In genomic region chr11:6267320-6268254, GRCm38 (mm10) we compare ENCODE assay signal across 8 mouse cellular contexts. TPM values are rescaled to one million over a fixed set of nuclear protein-coding genes. Genes with fewer than 3 reads are reported as not detected.
DNase-seq lines count a peak whose midpoint lies in the region; ATAC-seq and TF ChIP-seq lines count a peak whose summit lies in the region.

Gene Ddx56 (minus strand): TSS chr11:6267772.

- ATAC-seq in forebrain, embryonic 12.5 days (ENCODE audit: low FRiP score) = peak; percentile 98
- peak; percentile 98 for ATAC-seq in heart, postnatal 0 days (ENCODE audit: insufficient read depth, low read depth)
- peak; percentile 99 for ATAC-seq in liver, embryonic 16.5 days (ENCODE audit: low read depth)
- ATAC-seq in neural tube, embryonic 13.5 days (ENCODE audit: low read depth) = peak; percentile 97

- DNase-seq in c-Kit-positive CD71-positive TER-119-positive erythroid progenitor cells, embryonic 14.5 days (ENCODE audit: low spot score) = peak; percentile 93
- DNase-seq in heart, postnatal 0 days (ENCODE audit: low spot score) = peak; percentile 96
- DNase-seq in kidney, postnatal 4 days = peak; percentile 91 to 95

- H3K9me3 ChIP-seq in E14TG2a.4 (ENCODE audit: low read length) = no peaks in the 10 kb centered on the region
- H3K9me3 ChIP-seq in forebrain, embryonic 12.5 days = no peaks in the 10 kb centered on the region
- H3K9me3 ChIP-seq in heart, postnatal 0 days (replicated peaks; ENCODE audit: control insufficient read depth, low read length) = no peaks in the 10 kb centered on the region
- H3K9me3 ChIP-seq in liver, embryonic 16.5 days (replicated peaks; ENCODE audit: control insufficient read depth, low read length) = no peaks in the 10 kb centered on the region
- no peaks in the 10 kb centered on the region for H3K9me3 ChIP-seq in neural tube, embryonic 13.5 days

- peak within 1 kb of the TSS; percentile 99 for H3K4me3 ChIP-seq in E14TG2a.4 (replicated peaks; ENCODE audit: low read length)
- H3K4me3 ChIP-seq in forebrain, embryonic 12.5 days (replicated peaks) = peak within 1 kb of the TSS; percentile 90
- H3K4me3 ChIP-seq in heart, postnatal 0 days (ENCODE audit: low read depth, low read length) = peak within 1 kb of the TSS; percentile 76
- peak within 1 kb of the TSS; percentile 94 for H3K4me3 ChIP-seq in liver, embryonic 16.5 days (ENCODE audit: low read depth, low read length)
- peak within 1 kb of the TSS; percentile 65 for H3K4me3 ChIP-seq in neural tube, embryonic 13.5 days
- H3K4me3 ChIP-seq in testis, adult 2 months (ENCODE audit: control insufficient read depth, low read depth, low read length) = peak within 1 kb of the TSS; percentile 100

- TF ChIP-seq EP300 in heart, postnatal 0 days (IDR thresholded peaks at IDR 0.05; ENCODE audit: low read depth) = no peak

- WGBS in forebrain, embryonic 12.5 days = 2% methylated on average over 50 of the region's 50 CpGs
- 2% methylated on average over 50 of the region's 50 CpGs for WGBS in heart, postnatal 0 days
- 1% methylated on average over 48 of the region's 50 CpGs for WGBS in liver, embryonic 16.5 days (ENCODE audit: insufficient replicate concordance)
- 2% methylated on average over 50 of the region's 50 CpGs for WGBS in neural tube, embryonic 13.5 days

- H3K9ac ChIP-seq in forebrain, embryonic 12.5 days = peak within 1 kb of the TSS; percentile 87
- H3K9ac ChIP-seq in heart, postnatal 0 days (replicated peaks; ENCODE audit: low read depth, low read length) = peak within 1 kb of the TSS; percentile 76
- peak within 1 kb of the TSS; percentile 89 for H3K9ac ChIP-seq in liver, embryonic 16.5 days (ENCODE audit: low read depth, low read length)
- H3K9ac ChIP-seq in neural tube, embryonic 13.5 days = peak within 1 kb of the TSS; percentile 90

- H3K4me2 ChIP-seq in forebrain, embryonic 12.5 days = peak within 1 kb of the TSS; percentile 91
- peak within 1 kb of the TSS; percentile 93 for H3K4me2 ChIP-seq in heart, postnatal 0 days (ENCODE audit: low read depth, low read length)
- peak within 1 kb of the TSS; percentile 76 for H3K4me2 ChIP-seq in liver, embryonic 16.5 days (ENCODE audit: low read depth, low read length)
- peak within 1 kb of the TSS; percentile 94 for H3K4me2 ChIP-seq in neural tube, embryonic 13.5 days

- TF ChIP-seq POLR2A in testis, adult 2 months (IDR thresholded peaks at IDR 0.05; ENCODE audit: control insufficient read depth, low read depth, low read length) = peak; percentile 97

- peaks cover 70% of the 10 kb centered on the region for H3K36me3 ChIP-seq in E14TG2a.4 (ENCODE audit: insufficient read depth, low read length)
- peaks cover 66% of the 10 kb centered on the region for H3K36me3 ChIP-seq in forebrain, embryonic 12.5 days (replicated peaks)
- peaks cover 60% of the 10 kb centered on the region for H3K36me3 ChIP-seq in heart, postnatal 0 days (replicated peaks; ENCODE audit: control insufficient read depth, insufficient read depth, low read length)
- peaks cover 29% of the 10 kb centered on the region for H3K36me3 ChIP-seq in liver, embryonic 16.5 days (ENCODE audit: control insufficient read depth, insufficient read depth)
- H3K36me3 ChIP-seq in neural tube, embryonic 13.5 days = peaks cover 65% of the 10 kb centered on the region
- H3K36me3 ChIP-seq in testis, adult 2 months (ENCODE audit: control insufficient read depth, insufficient read depth, low read length) = peaks cover 4% of the 10 kb centered on the region

- no peak for TF ChIP-seq CTCF in E14TG2a.4 (conservative IDR thresholded peaks at IDR 0.05; ENCODE audit: low read length)
- TF ChIP-seq CTCF in heart, postnatal 0 days (IDR thresholded peaks at IDR 0.05; ENCODE audit: low read depth) = no peak
- no peak for TF ChIP-seq CTCF in testis, adult 2 months (IDR thresholded peaks at IDR 0.05; ENCODE audit: control insufficient read depth, insufficient read depth, insufficient replicate concordance, low read depth, low read length)

- H3K27ac ChIP-seq in forebrain, embryonic 12.5 days = peak within 1 kb of the TSS; percentile 97
- H3K27ac ChIP-seq in heart, postnatal 0 days (ENCODE audit: low read depth) = peak within 1 kb of the TSS; percentile 97
- H3K27ac ChIP-seq in liver, embryonic 16.5 days (ENCODE audit: low read length) = peak within 1 kb of the TSS; percentile 95
- H3K27ac ChIP-seq in neural tube, embryonic 13.5 days (replicated peaks) = peak within 1 kb of the TSS; percentile 96
- peak within 1 kb of the TSS; percentile 86 for H3K27ac ChIP-seq in testis, adult 2 months (ENCODE audit: control insufficient read depth, insufficient read depth, low read depth, low read length)

- H3K4me1 ChIP-seq in E14TG2a.4 (replicated peaks; ENCODE audit: low read depth, low read length) = peaks cover 37% of the 10 kb centered on the region
- peaks cover 21% of the 10 kb centered on the region for H3K4me1 ChIP-seq in forebrain, embryonic 12.5 days
- H3K4me1 ChIP-seq in heart, postnatal 0 days (ENCODE audit: control insufficient read depth, insufficient read depth) = peaks cover 8% of the 10 kb centered on the region
- peaks cover 10% of the 10 kb centered on the region for H3K4me1 ChIP-seq in liver, embryonic 16.5 days (ENCODE audit: control insufficient read depth, low read depth, low read length)
- H3K4me1 ChIP-seq in neural tube, embryonic 13.5 days (replicated peaks) = peaks cover 30% of the 10 kb centered on the region
- peaks cover 5% of the 10 kb centered on the region for H3K4me1 ChIP-seq in testis, adult 2 months (ENCODE audit: control insufficient read depth, insufficient read depth, low read length)

- H3K27me3 ChIP-seq in E14TG2a.4 (ENCODE audit: insufficient read depth, low read length) = no peaks in the 10 kb centered on the region
- no peaks in the 10 kb centered on the region for H3K27me3 ChIP-seq in forebrain, embryonic 12.5 days
- no peaks in the 10 kb centered on the region for H3K27me3 ChIP-seq in heart, postnatal 0 days (ENCODE audit: control insufficient read depth, insufficient read depth, low read length)
- no peaks in the 10 kb centered on the region for H3K27me3 ChIP-seq in liver, embryonic 16.5 days (ENCODE audit: control insufficient read depth, insufficient read depth, low read depth, low read length)
- no peaks in the 10 kb centered on the region for H3K27me3 ChIP-seq in neural tube, embryonic 13.5 days
- no peaks in the 10 kb centered on the region for H3K27me3 ChIP-seq in testis, adult 2 months (ENCODE audit: control insufficient read depth, insufficient read depth, low read length)

RNA-seq across cellular contexts. Expression of gene Ddx56, which starts in this region (rescaled TPM):
- polyA plus RNA-seq in forebrain, embryonic 12.5 days (2016; fragmentation: Nextera tagmentation; extraction: Ambion mirVana) = 97.4 TPM in 2 replicates
- 45.5 and 46.1 TPM in 2 replicates for total RNA-seq in heart, postnatal 0 days (2014; rRNA removed; ENCODE audit: low replicate concordance)
- 41.2 and 41.4 TPM in 2 replicates for polyA plus RNA-seq in heart, postnatal 0 days (2015; fragmentation: Nextera tagmentation; extraction: Ambion mirVana)
- polyA plus RNA-seq in liver, embryonic 16.5 days (2015; fragmentation: Nextera tagmentation; extraction: Ambion mirVana) = 40.2 and 42.1 TPM in 2 replicates
- 69.3 and 69.4 TPM in 2 replicates for polyA plus RNA-seq in neural tube, embryonic 13.5 days (2015; fragmentation: Nextera tagmentation; extraction: Ambion mirVana)
- 30.8 and 31.3 TPM in 2 replicates for polyA plus RNA-seq in testis, adult 2 months (2012; rRNA removed)

Comparison
In these comparisons a context has a peak if more than half of its experiments do, and no peak if none do; other contexts are left out.
1. Peak in every context shown above with its lines: DNase-seq, ATAC-seq, H3K4me3 ChIP-seq and H3K27ac ChIP-seq.